Mouse (Mus musculus) erythroid progenitor cell, adult 5-6 weeks (primary cell): ENCODE results near the gene Col1a1. TPM values are rescaled to one million over a fixed set of nuclear protein-coding genes. Genes with fewer than 3 reads are reported as not detected.
A peak's percentile ranks its signal among the peaks of the same experiment; 100 is the strongest.

Source experiments
- ATAC-seq: replicated peaks from 2 replicates; pipeline ENCODE4 v1.8.0; 2016; ENCODE audit warnings: moderate number of reproducible peaks, mild to moderate bottlenecking, moderate TSS enrichment, inconsistent platforms; ENCODE audit not compliant: poor library complexity, low FRiP score, severe bottlenecking
- total RNA-seq, 2 experiments: library from RNA; stranded (forward) in 1 of 2; stranded (reverse) in 1 of 2; fragments of 150-400 nt in 1 of 2; fragments of 186-747, 209-891 nt in 1 of 2; gene quantifications; 2 replicates each; pipeline versions ENCODE4 v1.2.3 to v1.2.4; 2015 to 2017; ENCODE audit warnings: low replicate concordance in 2 of 2

The Col1a1 gene
- total RNA-seq, 2 experiments from 2014 or later: 1.9 to 2.1 TPM

- ATAC-seq: no peak
Observed at GRCm38 (mm10) chr11:94991641-94992479, 55.8 kb downstream of the Col1a1 start.

DNA sequence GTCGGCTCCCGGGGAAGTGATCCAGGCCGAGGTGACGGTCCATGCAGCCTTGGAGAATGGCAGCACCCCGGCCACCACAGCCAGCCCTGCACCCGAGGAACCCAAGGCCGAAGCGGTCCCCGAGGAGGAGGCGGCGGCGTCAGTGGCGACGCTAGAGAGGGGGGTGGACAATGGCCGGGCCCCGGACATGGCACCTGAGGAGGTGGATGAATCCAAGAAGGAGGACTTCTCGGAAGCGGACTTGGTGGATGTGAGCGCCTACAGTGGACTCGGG, 56.4 kb downstream of the Col1a1 start:
- ATAC-seq: no peak

DNA sequence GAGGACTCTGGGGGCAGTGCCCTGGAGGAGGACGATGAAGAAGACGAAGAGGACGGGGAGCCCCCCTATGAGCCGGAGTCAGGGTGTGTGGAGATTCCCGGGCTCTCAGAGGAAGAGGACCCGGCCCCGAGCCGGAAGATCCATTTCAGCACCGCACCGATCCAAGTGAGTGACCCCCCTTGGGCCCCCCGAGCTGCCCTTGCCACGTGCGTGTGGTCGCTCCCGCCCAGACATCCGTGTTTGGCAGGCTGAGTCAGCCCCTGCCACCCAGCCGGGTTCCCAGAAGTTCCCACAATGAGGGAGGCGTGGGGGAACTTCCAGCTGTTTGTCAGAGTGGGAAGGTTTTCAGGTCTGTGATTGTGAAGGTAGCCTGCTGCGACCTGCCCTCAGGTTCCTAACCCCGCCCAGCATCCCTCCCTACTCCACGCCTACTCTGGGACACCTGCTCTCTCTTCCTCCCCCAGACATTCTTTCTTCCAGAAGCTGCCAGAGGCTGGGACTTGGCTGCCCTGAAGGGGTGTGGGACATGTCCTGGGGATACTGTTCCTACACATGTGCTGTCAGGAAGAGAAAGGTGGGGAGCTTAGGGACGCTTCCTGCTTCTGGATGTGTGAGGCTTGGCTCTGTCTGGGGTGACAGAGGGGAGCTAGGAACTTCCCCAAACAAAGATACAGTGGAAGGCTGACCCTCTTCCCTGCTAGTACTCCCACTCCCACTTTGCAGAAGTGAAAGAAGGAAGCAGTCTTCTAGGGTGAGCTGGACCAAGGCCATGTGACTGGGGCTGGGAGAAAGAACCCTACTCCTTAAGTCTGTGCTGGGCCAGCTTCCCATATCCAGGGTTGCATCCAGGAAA, 57.0 kb downstream of the Col1a1 start:
- peak; percentile 21; the same call in 1 of the 2 replicates for ATAC-seq

DNA sequence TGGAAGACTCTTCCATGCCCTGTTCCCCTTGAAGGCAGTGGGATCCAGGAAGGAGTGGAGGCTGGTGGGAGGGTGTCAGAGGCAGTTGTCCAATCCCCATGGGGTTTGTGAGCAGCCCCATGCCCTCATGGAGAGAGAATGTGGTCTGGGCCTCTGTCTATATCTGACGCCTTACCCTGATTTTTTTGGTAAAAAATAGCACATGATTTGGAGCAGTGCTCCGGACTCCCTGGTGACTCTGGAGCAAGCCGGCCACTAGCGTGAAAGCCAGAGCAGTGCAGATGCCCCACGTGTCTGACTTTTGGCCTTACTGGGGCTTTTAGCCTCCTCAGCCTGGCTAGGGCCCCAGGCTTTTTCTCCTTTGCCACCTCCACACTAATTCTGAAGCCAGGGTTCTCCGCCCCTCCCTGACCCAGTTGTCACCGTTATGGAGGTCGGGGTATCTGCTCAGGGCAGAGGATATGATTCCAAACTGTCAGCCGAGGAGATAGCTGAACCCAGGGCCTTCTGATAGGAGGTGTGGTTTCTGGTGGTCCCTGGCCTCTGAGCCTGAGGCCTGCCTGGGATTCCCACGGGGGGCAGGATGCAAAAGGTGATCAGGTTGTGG, 58.3 kb downstream of the Col1a1 start:
- no peak for ATAC-seq

DNA sequence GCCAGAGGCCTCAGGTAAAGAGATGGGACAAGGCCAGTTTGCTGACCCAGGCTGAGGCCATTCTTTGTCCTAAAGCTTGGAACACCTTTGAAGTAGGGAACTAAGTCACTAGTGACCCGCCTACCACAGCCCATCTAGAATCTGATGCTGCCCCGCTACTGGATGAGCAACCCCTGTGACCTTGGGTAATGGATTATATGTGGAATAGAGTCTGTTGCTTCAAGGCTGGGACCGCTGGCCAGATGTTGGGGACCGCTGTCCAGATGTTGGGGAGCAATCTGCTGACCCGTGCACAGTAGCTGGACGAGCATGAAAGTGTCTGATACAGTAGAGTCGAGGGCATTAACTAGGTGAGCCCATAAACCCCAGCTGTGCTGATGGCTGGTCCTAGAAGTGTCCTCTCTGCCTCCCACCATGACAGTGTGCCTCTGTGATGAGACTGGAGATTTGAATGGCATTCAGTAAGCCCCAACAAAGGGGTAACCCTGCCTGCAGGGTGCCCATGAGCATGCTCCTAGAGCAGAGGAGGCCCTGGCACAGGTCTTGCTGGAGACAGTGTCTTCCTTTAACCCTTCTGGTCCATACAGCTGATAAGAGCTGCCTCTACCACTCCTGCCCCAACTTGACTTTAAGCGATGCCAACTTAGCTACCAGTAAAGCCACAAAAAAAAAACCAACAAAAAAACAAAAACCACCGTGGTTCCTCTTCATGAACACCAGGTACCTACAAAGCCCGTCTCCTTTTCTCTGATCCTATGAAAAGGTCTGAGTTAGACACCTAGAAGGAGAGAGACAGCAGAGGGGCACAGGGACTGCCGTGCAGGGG, 59.1 kb downstream of the Col1a1 start:
- ATAC-seq: no peak

DNA sequence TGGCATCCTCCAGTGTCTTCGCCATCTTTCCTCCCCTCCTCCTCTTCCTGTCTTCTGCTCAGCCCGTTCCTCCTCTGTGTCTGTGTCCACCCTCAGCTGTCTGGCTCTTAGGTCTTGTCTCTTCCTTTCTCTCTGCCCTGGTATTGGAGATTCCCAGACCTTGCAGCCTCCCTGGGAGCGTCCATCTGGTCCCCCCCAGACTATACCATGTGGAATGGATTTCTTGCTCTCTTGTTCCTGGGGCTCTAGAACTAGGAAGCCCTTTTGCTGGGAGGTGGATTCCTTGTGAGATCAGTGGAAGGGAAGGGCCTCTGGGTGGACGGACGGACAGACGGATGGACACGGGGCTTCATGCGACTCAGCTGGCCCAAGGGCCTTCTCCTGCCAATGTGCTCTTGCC, 60.1 kb downstream of the Col1a1 start:
- ATAC-seq: no peak

- no peak for ATAC-seq
Observed at GRCm38 (mm10) chr11:94996984-94997383, 61.0 kb downstream of the Col1a1 start.

- peak; percentile 70 for ATAC-seq
Observed at GRCm38 (mm10) chr11:94997596-94997995, 61.6 kb downstream of the Col1a1 start.

DNA sequence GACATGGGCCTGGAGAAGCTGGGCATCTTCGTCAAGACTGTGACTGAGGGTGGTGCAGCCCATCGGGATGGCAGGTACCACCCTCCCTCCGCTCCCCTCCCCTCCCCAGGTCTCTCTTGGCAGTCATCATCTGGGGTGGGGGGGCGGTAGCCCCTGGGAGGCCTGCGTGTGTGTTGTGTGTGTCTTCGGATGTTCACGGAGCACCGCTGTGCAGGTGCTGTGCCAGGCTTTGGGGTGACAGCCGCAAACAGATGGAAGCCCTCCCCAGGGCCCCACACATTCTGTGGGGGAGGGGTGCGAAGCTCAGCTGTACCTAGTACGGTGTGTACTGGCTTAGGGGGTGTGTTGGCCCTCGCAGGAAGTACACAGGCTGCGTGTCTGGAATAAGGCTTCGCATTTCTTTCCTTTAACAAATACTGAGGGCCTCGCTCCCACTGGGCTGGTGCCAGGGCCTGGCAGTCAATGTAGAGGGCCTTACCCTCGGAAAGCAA, 62.1 kb downstream of the Col1a1 start:
- 0 out of 2 replicates have a peak, but pooled peaks have one; percentile 9 for ATAC-seq

GRCm38 (mm10) chr11:95000128-95000527, 64.1 kb downstream of the Col1a1 start:
- no peak for ATAC-seq

- ATAC-seq: peak; percentile 21; the same call in 1 of the 2 replicates
Observed at GRCm38 (mm10) chr11:95000548-95000947, 64.5 kb downstream of the Col1a1 start.

GRCm38 (mm10) chr11:95001058-95001457, 65.0 kb downstream of the Col1a1 start:
- peak; percentile 59 for ATAC-seq

- ATAC-seq: no peak
Observed at GRCm38 (mm10) chr11:95001584-95002347, 65.7 kb downstream of the Col1a1 start.

Other genes with a start within 250 kb of the Col1a1 start
- not detected in 2 replicates for gene Gm11541, start 231.7 kb upstream of the Col1a1 start, total RNA-seq (2015; ENCODE audit: low replicate concordance)
- not detected in 2 replicates for gene Gm11541, start 231.7 kb upstream of the Col1a1 start, total RNA-seq (2017; ENCODE audit: low replicate concordance)
- gene Cdc34b, start 194.4 kb upstream of the Col1a1 start, total RNA-seq (2015; ENCODE audit: low replicate concordance): not detected in 2 replicates
- gene Cdc34b, start 194.4 kb upstream of the Col1a1 start, total RNA-seq (2017; ENCODE audit: low replicate concordance): 0.15 TPM in 1 of 2 replicates, not detected in the other
- gene Tmem92, start 153.5 kb upstream of the Col1a1 start, total RNA-seq (2015; ENCODE audit: low replicate concordance): not detected in 2 replicates
- not detected in 2 replicates for gene Tmem92, start 153.5 kb upstream of the Col1a1 start, total RNA-seq (2017; ENCODE audit: low replicate concordance)
- gene Hils1, start 31.4 kb downstream of the Col1a1 start, total RNA-seq (2015; ENCODE audit: low replicate concordance): not detected in 2 replicates
- gene Hils1, start 31.4 kb downstream of the Col1a1 start, total RNA-seq (2017; ENCODE audit: low replicate concordance): not detected in 2 replicates
- gene Sgca, start 40.1 kb downstream of the Col1a1 start, total RNA-seq (2015; ENCODE audit: low replicate concordance): not detected in 2 replicates
- not detected in 2 replicates for gene Sgca, start 40.1 kb downstream of the Col1a1 start, total RNA-seq (2017; ENCODE audit: low replicate concordance)
- 59.5 and 71.4 TPM in 2 replicates for gene Ppp1r9b, start 54.8 kb downstream of the Col1a1 start, total RNA-seq (2015; ENCODE audit: low replicate concordance)
- gene Ppp1r9b, start 54.8 kb downstream of the Col1a1 start, total RNA-seq (2017; ENCODE audit: low replicate concordance): 98.2 and 125 TPM in 2 replicates
- 103 TPM in 2 replicates for gene Samd14, start 73.7 kb downstream of the Col1a1 start, total RNA-seq (2015; ENCODE audit: low replicate concordance)
- 98.7 and 99.2 TPM in 2 replicates for gene Samd14, start 73.7 kb downstream of the Col1a1 start, total RNA-seq (2017; ENCODE audit: low replicate concordance)
- 8.3 and 8.4 TPM in 2 replicates for gene Pdk2, start 105.1 kb downstream of the Col1a1 start, total RNA-seq (2015; ENCODE audit: low replicate concordance)
- gene Pdk2, start 105.1 kb downstream of the Col1a1 start, total RNA-seq (2017; ENCODE audit: low replicate concordance): 2.3 and 3.2 TPM in 2 replicates
- not detected in 2 replicates for gene Itga3, start 140.6 kb downstream of the Col1a1 start, total RNA-seq (2015; ENCODE audit: low replicate concordance)
- gene Itga3, start 140.6 kb downstream of the Col1a1 start, total RNA-seq (2017; ENCODE audit: low replicate concordance): 0.13 TPM in 1 of 2 replicates, not detected in the other
- gene Dlx3, start 183.9 kb downstream of the Col1a1 start, total RNA-seq (2015; ENCODE audit: low replicate concordance): not detected in 2 replicates
- gene Dlx3, start 183.9 kb downstream of the Col1a1 start, total RNA-seq (2017; ENCODE audit: low replicate concordance): not detected in 2 replicates
- not detected in 2 replicates for gene Dlx4, start 210.0 kb downstream of the Col1a1 start, total RNA-seq (2015; ENCODE audit: low replicate concordance)
- gene Dlx4, start 210.0 kb downstream of the Col1a1 start, total RNA-seq (2017; ENCODE audit: low replicate concordance): not detected in 2 replicates